Mouse (Mus musculus): Measurements from ENCODE around the gene Rars.
"Not testable (repeated sequence)": the region's sequence is repeated elsewhere in the genome, so short reads cannot be mapped to it uniquely, and the experiment has no call there.

Rars gene

DNA sequence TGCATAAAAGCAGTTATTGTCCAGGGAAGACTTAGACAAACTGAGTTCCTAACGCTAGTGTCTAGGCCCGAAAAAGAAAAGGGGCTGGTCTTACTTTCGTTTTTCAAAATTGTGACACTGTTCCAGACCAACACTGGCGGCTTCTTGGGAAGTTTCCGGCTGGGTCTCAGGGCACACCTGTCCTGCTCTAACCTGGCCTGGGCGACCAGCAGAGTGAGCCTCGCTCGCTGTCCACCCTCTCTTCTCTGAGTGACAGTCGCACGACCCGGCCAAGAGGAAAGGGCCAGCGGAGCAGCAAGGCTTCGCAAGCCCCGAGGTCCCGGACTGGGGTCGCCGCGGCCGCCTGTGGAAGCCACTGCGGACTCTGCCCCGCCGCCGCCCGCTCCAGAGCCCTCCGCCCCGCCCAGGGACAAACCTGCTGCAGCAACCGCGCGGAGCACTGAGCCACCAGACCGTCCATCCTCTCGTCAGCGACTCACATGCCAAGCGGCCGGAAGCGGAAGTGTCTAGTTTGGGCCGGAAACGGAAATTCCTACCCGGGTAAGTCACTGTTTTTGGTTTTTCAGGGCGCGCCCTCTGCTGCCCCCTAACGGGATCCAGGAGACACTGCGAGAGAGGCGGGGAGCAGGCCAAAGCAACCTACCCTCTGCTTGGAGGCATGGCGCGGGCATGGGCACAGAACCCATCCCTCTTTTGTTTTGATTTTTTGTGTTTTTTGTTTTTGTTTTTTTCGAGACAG lies at the start of gene Rars:
TSS of gene Rars (minus strand) at position 485 of the 739 bp plus-strand sequence.
- DNase-seq (ENCODE audit: extremely low spot score, low spot score) = peak; percentile 97

DNA sequence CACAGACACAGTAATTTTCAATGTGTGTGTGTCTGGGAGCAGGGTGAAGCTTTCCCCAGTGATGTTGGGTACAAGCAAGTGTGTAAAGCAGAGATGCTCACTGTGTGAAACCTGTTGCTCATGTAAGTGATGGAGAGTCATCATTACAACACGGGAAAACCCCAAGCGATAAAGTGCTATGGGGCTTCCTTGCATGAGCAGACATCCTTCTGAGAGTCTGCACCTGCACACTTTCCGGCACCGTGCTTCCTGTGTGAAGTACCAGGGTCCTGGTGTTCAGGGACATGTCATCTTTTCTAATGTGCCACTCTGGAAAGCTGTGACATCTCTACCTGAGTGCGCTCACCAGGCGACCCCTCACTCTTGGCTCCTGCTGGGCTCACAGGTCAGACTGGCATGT lies 48.5 kb upstream of the Rars start:
- no peak for DNase-seq (ENCODE audit: extremely low spot score, low spot score)

- no peak for DNase-seq (ENCODE audit: extremely low spot score, low spot score)
These were observed 44.2 kb upstream of the Rars start for GRCm38 (mm10) chr11:35878559-35878897.

- no peak for DNase-seq (ENCODE audit: extremely low spot score, low spot score)
These were observed 43.6 kb upstream of the Rars start for GRCm38 (mm10) chr11:35877651-35878558.

DNA sequence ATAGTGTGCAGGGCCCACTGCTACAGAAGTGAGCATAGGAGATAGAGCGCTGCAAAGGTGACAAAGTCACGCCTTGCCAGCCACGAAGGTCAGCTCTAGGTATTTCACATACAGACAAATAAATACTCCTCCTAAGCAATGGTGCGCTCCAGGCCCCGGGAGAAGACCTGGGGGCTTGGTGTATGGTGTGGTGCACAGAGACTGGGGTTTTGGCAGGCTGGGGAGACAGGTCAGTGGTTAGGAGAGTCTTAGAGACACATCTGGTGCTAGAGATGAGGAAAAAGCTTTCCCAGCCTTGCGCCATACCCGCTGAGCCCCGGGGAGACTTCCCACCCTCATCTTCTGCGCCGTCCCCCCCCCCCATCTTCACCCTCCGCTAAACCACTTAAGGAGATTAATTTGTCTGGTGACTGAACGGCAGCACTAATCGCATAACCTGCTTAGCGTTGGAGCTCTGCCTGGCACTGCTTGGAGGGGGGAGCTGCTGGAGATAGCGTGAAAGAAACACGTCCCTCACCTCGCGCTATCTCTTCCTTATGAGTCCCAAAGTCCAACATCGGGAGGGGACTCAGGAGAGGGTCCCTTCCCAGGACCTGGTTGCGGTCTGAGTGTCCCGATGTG lies 39.4 kb upstream of the Rars start:
- peak; percentile 24 for DNase-seq (ENCODE audit: extremely low spot score, low spot score)

GRCm38 (mm10) chr11:35870961-35871360 lies 36.7 kb upstream of the Rars start:
- DNase-seq (ENCODE audit: extremely low spot score, low spot score) = no peak

DNA sequence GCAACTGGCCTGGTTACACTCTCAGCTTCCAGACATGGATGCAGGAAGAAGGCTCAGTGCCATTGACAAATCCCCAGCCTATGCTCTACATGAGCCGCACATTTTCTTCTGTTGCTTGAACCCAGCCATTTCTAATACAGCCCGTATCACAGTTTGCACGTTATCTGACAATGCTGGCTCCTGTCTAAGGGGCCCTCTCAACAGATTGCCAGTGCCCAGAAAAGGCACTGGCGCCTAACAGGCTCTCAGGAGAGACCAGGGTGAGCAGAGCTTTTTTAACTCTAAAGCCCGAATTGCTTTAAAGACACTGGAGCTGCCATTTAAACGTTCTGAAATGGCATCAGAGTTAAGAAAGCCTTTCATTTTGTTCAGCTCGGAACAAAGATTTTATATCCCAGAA lies 31.8 kb upstream of the Rars start:
- no peak for DNase-seq (ENCODE audit: extremely low spot score, low spot score)

DNA sequence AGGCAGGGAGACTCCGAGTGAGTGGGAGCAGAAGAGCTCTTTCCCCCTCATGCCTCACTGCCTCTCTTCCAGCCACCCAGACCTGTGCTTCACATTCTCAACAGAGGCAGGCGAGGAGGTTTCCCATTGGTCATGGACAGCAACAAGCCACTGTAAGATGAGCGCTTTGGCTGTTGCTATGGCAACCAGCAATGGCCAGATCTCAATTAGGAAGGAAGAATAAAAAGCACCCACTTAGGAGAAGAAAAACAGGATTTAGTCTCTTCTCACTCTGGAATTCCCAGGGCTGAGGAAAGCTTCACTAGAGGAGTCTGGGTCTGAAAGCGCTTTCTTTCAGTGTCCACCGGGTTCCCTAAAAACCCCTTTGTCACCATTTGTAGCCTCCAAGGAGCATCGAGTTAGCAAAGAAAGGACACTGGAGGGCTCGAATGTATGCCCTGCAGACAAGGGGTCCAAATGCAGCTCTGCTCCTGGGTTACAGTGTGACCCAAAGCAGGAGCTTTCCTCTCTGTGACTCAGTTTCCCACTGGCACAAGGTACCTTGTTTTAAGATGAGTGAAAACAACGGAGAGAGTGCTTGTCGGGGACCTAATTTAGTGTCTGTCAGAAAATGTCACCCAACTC lies 30.8 kb upstream of the Rars start:
- DNase-seq (ENCODE audit: extremely low spot score, low spot score) = peak; percentile 75

GRCm38 (mm10) chr11:35863653-35864052 lies 29.3 kb upstream of the Rars start:
- DNase-seq (ENCODE audit: extremely low spot score, low spot score) = no peak

GRCm38 (mm10) chr11:35857395-35858067 lies 23.2 kb upstream of the Rars start:
- no peak for DNase-seq (ENCODE audit: extremely low spot score, low spot score)

DNA sequence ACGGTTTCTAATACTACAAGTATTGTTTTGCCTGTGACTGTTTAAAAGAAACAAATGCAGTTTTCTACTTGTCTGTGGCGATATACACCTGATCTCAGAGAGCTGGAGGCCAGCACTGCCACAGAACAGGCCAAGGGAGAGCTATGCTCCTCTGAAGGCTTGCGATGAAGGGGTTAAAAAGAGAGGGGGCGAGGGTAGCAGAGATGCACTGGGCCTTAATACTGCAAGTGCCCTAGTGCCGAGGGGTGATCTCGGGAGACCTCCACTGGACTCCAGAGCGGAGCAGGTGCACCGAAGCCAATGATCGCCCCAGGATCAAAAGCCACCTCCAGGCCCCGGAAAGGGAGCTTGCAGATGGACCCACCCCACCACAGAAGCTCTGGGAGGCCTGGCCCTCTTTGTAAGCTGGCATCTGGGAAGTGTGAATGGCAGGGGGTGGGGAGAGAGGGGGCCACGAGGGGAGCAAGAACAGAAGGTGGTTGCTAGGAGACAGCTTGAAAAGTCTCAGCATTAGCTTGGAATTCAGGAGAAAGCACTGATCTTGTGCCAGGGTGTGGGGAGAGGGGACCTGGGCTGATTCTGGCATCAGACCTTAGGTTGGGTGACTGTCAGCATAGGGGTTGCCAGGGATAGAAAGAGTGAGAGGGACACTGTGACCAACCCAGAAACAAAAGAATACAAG lies 22.2 kb upstream of the Rars start:
- DNase-seq (ENCODE audit: extremely low spot score, low spot score) = peak; percentile 67

DNA sequence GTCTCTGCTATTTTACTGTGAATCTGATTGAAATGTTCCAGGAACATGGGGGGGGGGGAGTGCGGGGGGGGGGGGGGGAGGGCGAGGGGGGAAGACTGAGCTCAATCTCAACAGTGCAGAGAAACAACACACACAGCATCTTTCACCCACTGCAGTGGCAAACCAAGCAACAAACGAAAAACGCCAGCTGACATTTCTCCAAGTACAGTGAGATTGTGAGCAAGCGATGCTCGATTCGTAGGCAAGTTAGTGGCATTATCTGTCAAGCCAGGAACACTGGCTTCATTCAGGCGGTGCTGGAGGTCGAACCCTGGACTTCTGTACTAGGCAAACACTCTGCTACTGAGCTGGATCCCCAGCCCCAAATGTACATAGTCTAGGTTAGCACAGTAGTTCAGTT lies 21.3 kb upstream of the Rars start:
- DNase-seq (ENCODE audit: extremely low spot score, low spot score) = no peak

DNA sequence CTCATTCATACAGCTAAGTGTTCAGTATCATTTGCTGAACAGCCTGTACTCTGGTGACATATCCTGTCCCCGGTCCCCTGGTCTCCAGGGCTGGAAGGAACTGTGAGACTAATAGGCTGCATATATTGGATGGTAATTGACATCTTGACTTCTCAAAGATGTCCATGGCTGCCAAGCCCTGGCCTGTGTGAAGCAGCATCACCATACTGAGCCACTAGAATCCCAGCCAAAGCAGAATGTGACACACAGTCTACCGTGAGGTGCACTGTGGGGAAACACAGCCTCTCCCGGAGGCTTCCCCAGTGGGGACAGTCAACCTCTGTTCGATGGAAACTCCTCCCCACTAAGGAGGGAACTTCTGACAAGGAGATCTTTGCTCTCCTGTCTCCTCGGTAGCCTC lies 20.6 kb upstream of the Rars start:
- no peak for DNase-seq (ENCODE audit: extremely low spot score, low spot score)

DNA sequence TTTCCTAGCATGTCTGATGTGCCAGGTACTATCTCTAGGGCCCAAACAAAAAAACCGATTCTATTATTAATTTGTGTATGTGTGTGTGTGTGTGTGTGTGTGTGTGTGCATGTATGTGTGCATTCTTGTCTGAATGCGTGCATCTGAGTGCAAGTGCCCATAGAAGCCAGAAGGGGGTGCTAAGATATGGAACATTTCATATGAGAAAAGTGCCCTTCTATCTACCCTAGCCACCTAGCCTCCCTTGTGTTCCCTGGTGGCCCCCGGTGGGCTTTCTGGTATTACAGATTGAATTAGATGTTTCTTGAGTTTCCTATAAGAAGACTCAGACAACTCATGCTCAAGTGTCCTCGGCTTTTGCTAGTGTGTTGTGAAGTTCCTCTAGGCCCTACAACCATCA lies 19.3 kb upstream of the Rars start:
- DNase-seq (ENCODE audit: extremely low spot score, low spot score) = no peak

- DNase-seq (ENCODE audit: extremely low spot score, low spot score) = no peak
These were observed 18.4 kb upstream of the Rars start for GRCm38 (mm10) chr11:35852731-35853130.

DNA sequence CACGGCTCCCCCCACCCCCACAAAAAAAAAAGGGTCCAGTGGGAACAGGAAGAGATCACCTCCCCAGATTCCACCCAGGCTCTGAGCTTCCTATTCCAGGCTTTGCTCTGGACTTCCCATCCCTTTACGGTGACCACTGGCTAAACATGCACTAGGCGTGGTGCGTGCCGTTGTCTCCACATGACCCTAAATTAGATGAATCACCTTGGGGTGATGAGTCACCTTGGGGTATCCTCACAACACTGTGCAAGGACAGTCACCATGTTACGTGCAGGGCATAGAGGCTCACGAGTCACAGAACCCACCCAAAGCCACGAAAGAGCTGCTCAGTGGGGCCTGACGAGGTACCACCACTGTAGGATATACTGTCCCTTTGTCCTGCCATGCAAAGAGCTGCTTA lies 10.0 kb upstream of the Rars start:
- DNase-seq (ENCODE audit: extremely low spot score, low spot score) = no peak

DNA sequence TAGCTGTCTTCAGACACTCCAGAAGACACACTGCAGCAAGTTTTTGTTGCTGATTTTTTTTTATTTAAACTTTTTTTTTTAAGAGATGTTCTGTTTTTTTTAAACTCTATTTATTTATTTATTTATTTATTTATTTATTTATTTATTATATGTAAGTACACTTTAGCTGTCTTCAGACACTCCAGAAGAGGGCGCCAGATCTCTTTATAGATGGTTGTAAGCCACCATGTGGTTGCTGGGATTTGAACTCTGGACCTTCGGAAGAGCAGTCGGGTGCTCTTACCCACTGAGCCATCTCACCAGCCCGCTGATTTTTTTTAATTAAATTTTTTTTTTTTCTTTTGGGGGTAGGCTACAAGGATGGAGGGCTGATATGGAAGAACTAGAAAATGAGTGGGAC lies 8.3 kb upstream of the Rars start:
- DNase-seq (ENCODE audit: extremely low spot score, low spot score) = not testable (repeated sequence)

- no peak for DNase-seq (ENCODE audit: extremely low spot score, low spot score)
These were observed 7.5 kb upstream of the Rars start for GRCm38 (mm10) chr11:35841738-35842325.

- not testable (repeated sequence) for DNase-seq (ENCODE audit: extremely low spot score, low spot score)
These were observed 6.5 kb upstream of the Rars start for GRCm38 (mm10) chr11:35840806-35841205.

- DNase-seq (ENCODE audit: extremely low spot score, low spot score) = no peak
These were observed 6.0 kb upstream of the Rars start for GRCm38 (mm10) chr11:35840282-35840681.
